Mouse (Mus musculus): ENCODE measurements around the gene Tmem106c.

Tmem106c gene

DNA sequence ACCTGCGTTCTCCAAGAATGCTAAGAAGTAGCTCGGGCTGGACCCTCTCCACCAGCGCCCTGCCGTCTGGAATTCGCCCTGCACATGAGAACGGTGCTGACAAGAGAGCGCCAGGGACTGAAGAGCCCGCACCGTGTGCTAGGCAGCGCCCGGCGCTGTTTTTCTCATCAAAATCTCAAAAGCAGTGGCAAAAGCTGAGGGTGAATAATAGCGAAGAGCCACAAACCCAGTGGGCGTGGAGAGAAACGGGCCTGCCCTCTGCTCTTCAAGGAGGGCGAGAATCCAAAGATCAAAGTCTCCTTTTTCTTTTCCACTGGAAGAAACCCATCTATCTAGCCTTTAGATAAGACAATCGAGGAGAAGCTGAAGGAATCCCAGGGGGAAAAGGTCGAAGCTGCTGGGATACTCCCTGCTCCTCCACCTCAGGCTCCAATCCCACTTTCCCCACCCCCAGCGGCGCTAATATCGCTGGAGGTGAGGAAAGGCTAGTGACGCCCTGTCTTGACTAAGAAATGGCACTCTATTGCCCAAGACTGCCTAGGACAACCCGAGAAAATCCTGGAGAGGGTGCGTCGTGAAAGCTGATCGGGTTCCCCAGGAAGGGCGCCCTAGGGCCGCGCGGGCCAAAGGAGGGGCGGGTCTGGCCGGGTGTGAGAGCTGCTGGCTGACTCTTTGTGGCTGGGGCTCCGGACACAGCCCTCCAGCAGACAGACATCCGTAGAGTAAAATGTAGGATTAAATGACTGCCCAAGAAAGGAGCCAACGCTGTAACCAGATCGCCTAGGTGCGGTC is 37.5 kb downstream of the Tmem106c start:
- DNase-seq (ENCODE audit: low spot score), result no peak

DNA sequence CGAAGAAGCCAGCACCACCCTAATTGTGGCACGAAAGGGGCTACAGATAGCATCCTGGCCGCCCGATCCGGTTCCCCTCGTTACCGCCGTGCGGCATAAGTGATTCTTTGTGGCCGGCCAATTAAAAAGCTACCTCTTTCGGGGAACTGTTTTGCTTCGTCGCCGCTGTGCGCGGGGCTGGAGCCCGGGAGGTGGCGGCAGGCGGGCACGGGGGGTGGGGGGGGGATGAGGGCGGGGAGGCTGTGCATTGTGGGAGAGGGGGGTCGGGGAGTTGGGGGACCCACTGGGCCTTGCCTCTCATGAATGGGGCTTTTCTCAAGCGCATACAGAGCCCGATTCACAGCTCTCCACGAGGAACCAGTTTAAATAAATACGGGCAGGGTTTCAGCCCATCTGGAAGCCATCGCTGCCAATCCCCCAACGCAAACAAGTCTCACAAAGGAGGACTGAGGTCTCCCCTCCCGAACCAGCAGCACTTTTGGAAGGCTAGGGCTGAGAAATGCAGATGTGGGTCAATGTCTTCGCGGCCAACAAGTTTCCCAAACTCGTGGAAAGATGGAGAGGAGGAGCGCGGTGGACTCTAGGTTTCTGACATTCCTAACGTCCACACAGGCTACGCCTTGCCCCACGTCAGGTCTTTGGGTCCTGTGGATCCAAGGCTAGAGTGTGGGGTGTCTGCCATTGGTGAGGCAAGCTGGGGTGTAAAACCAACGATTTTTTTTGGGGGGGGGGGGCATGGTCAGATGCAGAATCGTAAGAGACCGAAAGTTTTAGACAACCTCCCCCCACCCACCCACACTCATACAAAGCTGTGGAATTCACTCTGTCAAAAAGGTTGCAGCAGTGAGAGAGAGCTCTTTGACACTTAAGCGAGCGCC is 38.4 kb downstream of the Tmem106c start:
- DNase-seq (ENCODE audit: low spot score), result no peak

DNA sequence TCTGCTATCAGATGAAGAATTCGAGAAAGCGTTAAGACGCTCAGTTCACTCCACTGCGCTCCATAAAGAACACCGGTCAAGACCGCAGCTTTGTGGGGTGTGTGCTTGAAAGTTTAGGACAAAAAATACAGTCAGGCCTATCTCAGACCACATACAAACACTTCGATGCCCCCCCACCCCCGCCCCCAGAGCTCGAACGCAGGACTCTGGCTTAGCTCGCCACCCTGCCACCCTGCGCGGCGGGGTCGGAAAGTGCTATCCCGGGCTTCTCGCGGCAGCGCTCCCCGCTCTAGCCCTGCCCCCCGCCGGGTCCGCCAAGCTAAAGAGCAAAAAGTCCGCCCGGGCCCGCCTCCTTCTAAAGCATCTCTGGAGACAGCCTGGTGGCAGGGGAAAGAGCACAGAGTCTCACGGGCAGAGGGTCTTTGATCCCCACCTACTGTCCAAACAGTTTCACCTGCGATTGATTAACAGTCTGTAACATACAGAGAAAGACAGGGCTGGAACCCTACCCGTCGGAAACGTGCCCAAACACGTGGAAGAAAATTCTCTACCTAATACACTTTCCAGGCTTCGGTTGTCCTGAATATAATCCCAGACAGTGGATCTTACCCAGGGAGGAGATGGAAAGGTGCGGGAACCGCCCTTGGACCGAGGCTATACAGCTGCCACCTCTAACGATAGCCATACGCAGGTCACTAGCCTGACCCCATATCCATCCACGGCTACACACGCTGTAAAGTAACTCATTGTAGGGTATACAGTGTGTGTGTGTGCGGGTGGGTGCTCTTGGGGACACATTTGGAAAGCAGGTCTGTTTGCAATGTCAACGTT is 39.2 kb downstream of the Tmem106c start:
- peak; percentile 70 for DNase-seq (ENCODE audit: low spot score)

DNA sequence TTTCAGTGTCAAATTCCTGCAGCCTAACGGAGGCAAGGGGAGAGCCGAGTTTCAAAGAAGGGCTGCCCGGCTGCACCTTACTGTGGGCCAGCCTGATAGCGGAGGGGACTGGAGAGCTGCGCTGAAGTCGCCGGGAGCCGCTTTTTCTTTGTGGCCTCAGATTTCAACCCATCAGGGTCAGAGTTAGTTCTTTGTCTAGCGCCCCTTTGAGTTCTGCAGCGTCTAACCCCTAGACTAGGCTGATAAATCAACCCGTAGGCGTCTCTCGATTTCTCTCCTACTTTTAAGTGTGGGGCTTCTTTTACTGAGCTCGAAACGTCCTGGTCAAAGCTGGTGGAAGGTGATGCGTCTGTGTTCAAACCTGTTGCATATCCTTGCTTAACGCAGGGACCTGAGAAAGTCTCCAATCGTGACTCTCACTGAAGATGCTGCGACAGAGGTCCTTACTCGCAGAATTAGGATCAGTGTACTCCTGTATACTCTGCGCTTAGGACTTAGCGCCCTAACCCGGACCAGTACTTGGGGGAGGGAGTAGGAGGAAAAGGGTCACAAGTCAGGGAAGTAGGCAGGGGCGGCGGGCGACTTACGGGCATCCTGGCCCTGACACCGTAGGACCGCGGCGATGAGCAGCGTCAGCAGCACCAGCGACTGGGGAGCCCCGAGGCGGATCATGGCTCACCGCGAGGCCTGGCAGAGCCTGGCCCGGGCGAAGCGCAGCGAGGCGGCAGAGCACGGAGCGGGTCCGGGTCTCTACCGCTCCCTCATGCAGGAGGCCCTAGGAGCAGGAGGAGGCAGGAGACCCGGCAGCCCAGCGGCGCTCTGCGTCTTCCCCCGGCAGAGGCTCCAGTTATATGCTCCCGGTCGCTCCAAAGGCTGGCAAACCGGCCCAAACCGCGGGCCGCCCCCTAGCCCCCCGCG is 40.1 kb downstream of the Tmem106c start, which contains the start of gene Col2a1:
Gene Col2a1 (minus strand): TSS at position 874 of the 918 bp plus-strand sequence.
- no peak for DNase-seq (ENCODE audit: low spot score)

DNA sequence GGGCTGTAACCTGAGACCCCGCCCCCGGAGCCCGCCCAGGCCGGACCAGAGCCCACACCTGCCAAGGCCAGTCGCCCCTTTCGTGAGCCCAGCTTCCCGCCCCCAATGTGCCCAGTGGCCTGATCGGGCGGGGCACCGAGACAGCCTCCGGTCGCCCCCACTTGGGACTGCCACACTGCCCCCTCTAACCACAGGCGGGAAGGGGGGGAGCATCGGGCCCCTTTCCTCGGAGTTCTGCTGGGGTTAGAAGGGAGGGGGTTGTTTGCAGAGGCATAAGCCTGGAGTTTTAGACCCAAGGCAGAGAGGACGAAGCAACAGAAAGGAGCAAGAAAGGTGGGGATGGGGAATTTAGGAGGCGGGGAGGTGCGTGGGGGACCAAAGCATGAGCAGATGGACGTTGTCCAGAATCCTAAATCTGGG is 40.8 kb downstream of the Tmem106c start:
- DNase-seq (ENCODE audit: low spot score), result no peak

DNA sequence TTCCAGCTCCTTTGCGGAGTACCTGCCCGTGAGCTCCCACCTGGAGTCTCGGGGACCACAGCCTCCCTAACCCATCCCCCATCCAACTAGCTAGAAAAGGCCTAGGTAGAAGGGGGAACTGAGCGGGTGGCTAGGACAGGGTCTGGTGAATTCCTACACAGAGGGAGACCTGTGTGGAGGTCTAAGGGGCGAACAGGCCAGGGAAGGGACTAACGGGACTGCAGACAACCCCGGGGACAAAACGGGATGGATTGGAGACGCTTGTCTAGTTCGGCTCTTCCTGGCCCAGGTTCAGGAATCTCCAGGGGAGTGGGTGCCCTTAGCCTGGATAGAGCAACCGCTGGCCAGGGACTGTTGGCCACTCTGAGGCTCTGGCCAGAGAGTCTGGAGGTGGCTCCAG is 41.2 kb downstream of the Tmem106c start:
- no peak for DNase-seq (ENCODE audit: low spot score)

DNA sequence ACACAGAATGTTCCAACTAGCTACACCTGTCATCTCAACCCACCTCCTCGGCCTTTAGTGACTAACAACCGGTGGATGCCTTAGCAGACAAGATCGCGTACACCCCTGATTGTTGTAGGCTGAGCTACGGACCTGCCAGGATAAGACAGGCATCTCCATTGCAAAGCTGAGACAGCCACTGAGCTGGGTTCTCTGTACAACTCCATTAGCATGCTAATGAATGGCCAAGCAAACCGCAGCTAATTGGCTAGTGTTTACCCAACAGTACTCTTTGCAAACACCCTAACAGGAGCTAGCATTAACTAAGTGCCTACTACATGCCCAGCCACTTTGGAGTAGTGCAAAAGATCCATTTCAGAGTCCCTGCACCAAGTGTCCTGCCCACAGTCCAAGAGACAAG is 48.8 kb downstream of the Tmem106c start:
- DNase-seq (ENCODE audit: low spot score), result no peak

DNA sequence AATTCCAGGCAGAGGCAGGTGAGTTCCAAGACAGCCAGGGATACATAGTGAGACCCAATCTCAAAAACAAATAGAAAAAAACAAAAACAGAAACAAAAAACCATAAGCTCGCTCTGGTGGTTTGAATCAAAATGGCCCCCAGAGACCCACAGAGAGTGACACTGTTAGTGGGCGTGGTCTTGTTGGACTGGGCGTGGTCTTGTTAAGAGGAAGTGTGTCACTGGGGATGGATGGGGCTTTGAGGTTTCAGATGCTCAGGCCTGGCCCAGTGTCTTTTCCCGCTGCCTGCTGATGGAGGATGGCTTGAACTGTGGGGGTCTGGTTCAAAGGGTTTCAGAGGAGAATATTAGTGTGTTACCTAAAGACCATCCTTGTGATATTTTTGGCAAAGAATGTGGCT is 53.9 kb downstream of the Tmem106c start:
- DNase-seq (ENCODE audit: low spot score), result no peak

DNA sequence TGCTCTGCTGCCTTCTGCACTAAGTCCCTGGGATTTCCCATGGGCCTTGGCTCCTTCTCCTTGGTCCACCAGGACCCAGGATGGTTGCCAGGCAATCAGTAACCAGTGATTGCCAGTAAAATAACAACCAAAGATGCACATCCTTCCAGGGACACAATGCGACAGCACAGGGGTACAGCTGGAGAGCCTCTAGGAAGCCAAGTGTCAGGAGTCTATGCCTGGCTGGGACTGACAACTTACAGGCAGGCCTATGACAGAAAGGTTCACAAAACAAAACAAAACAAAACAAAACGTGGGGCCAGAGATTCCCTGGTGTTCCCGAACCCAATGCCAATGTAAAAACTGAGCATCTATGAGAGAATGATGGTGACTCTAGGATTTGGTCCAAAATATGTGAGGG is 55.0 kb downstream of the Tmem106c start:
- no peak for DNase-seq (ENCODE audit: low spot score)
